Mouse (Mus musculus) lung, adult 18-20 months (tissue): ENCODE results near the gene Rnf126.

Source experiments
- DNase-seq, 2 experiments: peaks; one replicate each; pipeline ENCODE4 v3.0.0; 2022; ENCODE audit warnings: mixed read lengths in 2 of 2

The Rnf126 gene

GRCm38 (mm10) chr10:79766508-79767325 is at the start of gene Rnf126:
TSS of gene Rnf126 (minus strand) at chr10:79766952.
- peak; percentile 99 for DNase-seq

GRCm38 (mm10) chr10:79815671-79816494 is 49.1 kb upstream of the Rnf126 start:
- no peak for DNase-seq

- DNase-seq, result no peak
Observed at GRCm38 (mm10) chr10:79814271-79814842, 47.6 kb upstream of the Rnf126 start.

GRCm38 (mm10) chr10:79811736-79812637 is 45.2 kb upstream of the Rnf126 start:
- peak; percentile 76 to 80 for DNase-seq

GRCm38 (mm10) chr10:79808728-79809127 is 42.0 kb upstream of the Rnf126 start:
- DNase-seq, result peak in 1 of 2 experiments; percentile 33

- no peak for DNase-seq
Observed at GRCm38 (mm10) chr10:79807826-79808225, 41.1 kb upstream of the Rnf126 start.

GRCm38 (mm10) chr10:79806972-79807371 is 40.2 kb upstream of the Rnf126 start:
- DNase-seq, result no peak

- no peak for DNase-seq
Observed at GRCm38 (mm10) chr10:79806331-79806730, 39.6 kb upstream of the Rnf126 start.

GRCm38 (mm10) chr10:79805636-79806035 is 38.9 kb upstream of the Rnf126 start:
- peak in 1 of 2 experiments; percentile 24 for DNase-seq

- no peak for DNase-seq
Observed at GRCm38 (mm10) chr10:79803716-79804323, 37.1 kb upstream of the Rnf126 start.

GRCm38 (mm10) chr10:79802331-79802971 is 35.7 kb upstream of the Rnf126 start:
- peak; percentile 70 to 74 for DNase-seq

GRCm38 (mm10) chr10:79801837-79802236 is 35.1 kb upstream of the Rnf126 start:
- DNase-seq, result no peak

GRCm38 (mm10) chr10:79800508-79800907 is 33.8 kb upstream of the Rnf126 start:
- DNase-seq, result no peak

GRCm38 (mm10) chr10:79798289-79798928 is 31.7 kb upstream of the Rnf126 start:
- peak; percentile 33 to 36 for DNase-seq

- DNase-seq, result no peak
Observed at GRCm38 (mm10) chr10:79797326-79797725, 30.6 kb upstream of the Rnf126 start.

- DNase-seq, result no peak
Observed at GRCm38 (mm10) chr10:79795905-79796304, 29.2 kb upstream of the Rnf126 start.

GRCm38 (mm10) chr10:79794491-79794931 is 27.8 kb upstream of the Rnf126 start:
- peak; percentile 84 to 85 for DNase-seq

GRCm38 (mm10) chr10:79793738-79794490 is 27.2 kb upstream of the Rnf126 start:
- DNase-seq, result peak; percentile 22 to 31

GRCm38 (mm10) chr10:79793051-79793737 is 26.4 kb upstream of the Rnf126 start, which contains the start of gene Palm:
TSS of gene Palm (plus strand) at chr10:79793572.
- peak; percentile 65 to 68 for DNase-seq
